In genomic region chr11:5803551-5803981, GRCm38 (mm10) we compare ENCODE assay signal across 7 mouse cellular contexts. TPM values are rescaled to one million over a fixed set of nuclear protein-coding genes. Genes with fewer than 3 reads are reported as not detected.
DNase-seq lines count a peak whose midpoint lies in the region; ATAC-seq lines count a peak whose summit lies in the region.

Gene Pgam2, minus strand, starts transcription at chr11:5803733.

- H3K4me3 ChIP-seq in lung, embryonic 16.5 days (ENCODE audit: low read length), result no peak within 1 kb of the TSS
- no peak within 1 kb of the TSS for H3K4me3 ChIP-seq in forebrain, embryonic 13.5 days
- peak within 1 kb of the TSS; percentile 63 for H3K4me3 ChIP-seq in heart, embryonic 15.5 days
- H3K4me3 ChIP-seq in limb, embryonic 11.5 days (ENCODE audit: low read depth, low read length), result no peak within 1 kb of the TSS

- H3K4me2 ChIP-seq in lung, embryonic 16.5 days (ENCODE audit: low read depth, low read length), result 0 out of 2 replicates have a peak within 1 kb of the TSS, but pooled peaks have one; percentile 3
- H3K4me2 ChIP-seq in forebrain, embryonic 13.5 days, result no peak within 1 kb of the TSS
- H3K4me2 ChIP-seq in heart, embryonic 15.5 days, result peak within 1 kb of the TSS; percentile 55
- peak within 1 kb of the TSS; percentile 5; the same call in 1 of the 2 replicates for H3K4me2 ChIP-seq in limb, embryonic 11.5 days (ENCODE audit: low read depth, severe bottlenecking)

- H3K9ac ChIP-seq in lung, embryonic 16.5 days (ENCODE audit: low read length), result no peak within 1 kb of the TSS; the same call in 1 of the 2 replicates
- no peak within 1 kb of the TSS for H3K9ac ChIP-seq in forebrain, embryonic 13.5 days
- H3K9ac ChIP-seq in heart, embryonic 15.5 days, result peak within 1 kb of the TSS; percentile 79
- H3K9ac ChIP-seq in limb, embryonic 11.5 days (ENCODE audit: low read length), result no peak within 1 kb of the TSS; the same call in 1 of the 2 replicates

- ATAC-seq in lung, embryonic 16.5 days (ENCODE audit: low read depth), result no peak
- ATAC-seq in forebrain, embryonic 13.5 days, result peak; percentile 12; the same call in 1 of the 2 replicates
- ATAC-seq in heart, embryonic 15.5 days (replicated peaks; ENCODE audit: insufficient number of reproducible peaks, insufficient read depth, low FRiP score, low read depth), result peak; percentile 83
- peak; percentile 53; the same call in 1 of the 2 replicates for ATAC-seq in limb, embryonic 11.5 days (ENCODE audit: insufficient number of reproducible peaks, low FRiP score, low TSS enrichment, low read depth)

- H3K27me3 ChIP-seq in lung, embryonic 16.5 days (ENCODE audit: control insufficient read depth, insufficient read depth, low read depth, low read length), result no peaks in the 10 kb centered on the region
- H3K27me3 ChIP-seq in forebrain, embryonic 13.5 days, result no peaks in the 10 kb centered on the region
- H3K27me3 ChIP-seq in heart, embryonic 15.5 days, result no peaks in the 10 kb centered on the region
- H3K27me3 ChIP-seq in limb, embryonic 11.5 days (ENCODE audit: control insufficient read depth, insufficient read depth, low read length), result no peaks in the 10 kb centered on the region

- no peak for DNase-seq in lung, postnatal 4 days
- no peak for DNase-seq in limb, embryonic 11.5 days (ENCODE audit: low spot score)
- no peak for DNase-seq in T-cell, adult 2 months (ENCODE audit: low spot score)
- no peak for DNase-seq in natural killer cell, adult 2 months (ENCODE audit: low spot score in 2 of 2)

- no peaks in the 10 kb centered on the region for H3K9me3 ChIP-seq in lung, embryonic 16.5 days (ENCODE audit: control insufficient read depth, low read length)
- H3K9me3 ChIP-seq in forebrain, embryonic 13.5 days (replicated peaks), result no peaks in the 10 kb centered on the region
- H3K9me3 ChIP-seq in heart, embryonic 15.5 days (replicated peaks), result no peaks in the 10 kb centered on the region
- H3K9me3 ChIP-seq in limb, embryonic 11.5 days (ENCODE audit: control insufficient read depth, low read length), result no peaks in the 10 kb centered on the region

- peaks cover 6% of the 10 kb centered on the region for H3K36me3 ChIP-seq in lung, embryonic 16.5 days (ENCODE audit: control insufficient read depth, insufficient read depth, low read length)
- peaks cover 33% of the 10 kb centered on the region for H3K36me3 ChIP-seq in forebrain, embryonic 13.5 days (ENCODE audit: poor library complexity, severe bottlenecking)
- H3K36me3 ChIP-seq in heart, embryonic 15.5 days, result peaks cover 28% of the 10 kb centered on the region
- peaks cover 20% of the 10 kb centered on the region for H3K36me3 ChIP-seq in limb, embryonic 11.5 days (ENCODE audit: control insufficient read depth, insufficient read depth, low read length)

- peaks cover 19% of the 10 kb centered on the region for H3K4me1 ChIP-seq in lung, embryonic 16.5 days (replicated peaks; ENCODE audit: control insufficient read depth, insufficient read depth, low read length)
- 0 out of 2 replicates have a peak, but pooled peaks cover 6% of the 10 kb centered on the region for H3K4me1 ChIP-seq in forebrain, embryonic 13.5 days
- H3K4me1 ChIP-seq in heart, embryonic 15.5 days (replicated peaks), result peaks cover 38% of the 10 kb centered on the region
- H3K4me1 ChIP-seq in limb, embryonic 11.5 days (ENCODE audit: control insufficient read depth, insufficient read depth, low read length), result 0 out of 2 replicates have a peak, but pooled peaks cover 8% of the 10 kb centered on the region

- WGBS in lung, embryonic 16.5 days, result 37% methylated on average over 8 of the region's 8 CpGs
- WGBS in forebrain, embryonic 13.5 days, result 51% methylated on average over 8 of the region's 8 CpGs
- 19% methylated on average over 8 of the region's 8 CpGs for WGBS in heart, embryonic 15.5 days
- WGBS in limb, embryonic 11.5 days, result 40% methylated on average over 8 of the region's 8 CpGs

- peak within 1 kb of the TSS; percentile 18; the same call in 1 of the 2 replicates for H3K27ac ChIP-seq in lung, embryonic 16.5 days (ENCODE audit: low read length)
- H3K27ac ChIP-seq in forebrain, embryonic 13.5 days, result no peak within 1 kb of the TSS
- peak within 1 kb of the TSS; percentile 91 for H3K27ac ChIP-seq in heart, embryonic 15.5 days
- no peak within 1 kb of the TSS for H3K27ac ChIP-seq in limb, embryonic 11.5 days (replicated peaks; ENCODE audit: low read depth, low read length)

RNA-seq across cellular contexts. Expression of gene Pgam2, which starts in this region (rescaled TPM):
- polyA plus RNA-seq in lung, embryonic 16.5 days (2015; fragmentation: Nextera tagmentation; extraction: Ambion mirVana), result 46.8 and 52.4 TPM in 2 replicates
- 1.2 and 3.1 TPM in 2 replicates for polyA plus RNA-seq in forebrain, embryonic 13.5 days (2015; fragmentation: Nextera tagmentation; extraction: Ambion mirVana)
- 876 and 993 TPM in 2 replicates for polyA plus RNA-seq in heart, embryonic 15.5 days (2015; fragmentation: Nextera tagmentation; extraction: Ambion mirVana)
- polyA plus RNA-seq in limb, embryonic 11.5 days (2014; fragmentation: Nextera tagmentation; extraction: Ambion mirVana), result 14.0 and 16.3 TPM in 2 replicates

Comparison
In these comparisons a context has a peak if more than half of its experiments do, and no peak if none do; other contexts are left out.
1. RNA of gene Pgam2 (polyA plus RNA-seq): 876 to 993 TPM in heart, embryonic 15.5 days; 46.8 to 52.4 TPM in lung, embryonic 16.5 days, 14.0 to 16.3 TPM in limb, embryonic 11.5 days and 1.2 to 3.1 TPM in forebrain, embryonic 13.5 days; every median in the first group is over 10 times any median in the second.
2. H3K27ac ChIP-seq: peak in lung, embryonic 16.5 days (single experiment) and heart, embryonic 15.5 days (single experiment); none in forebrain, embryonic 13.5 days (single experiment) and limb, embryonic 11.5 days (single experiment).